Mouse (Mus musculus): ENCODE measurements at regions not wholly inside any gene's neighbourhood (a gene's known extent, or its start where the extent isn't known, plus 50 kb on each side); places are given as distances from the start of the nearest gene placed in this dataset.

- H3K9me3 ChIP-seq (ENCODE audit: control insufficient read depth, low read length) = no peaks in the 10 kb centered on the region
- no peak for ATAC-seq (ENCODE audit: insufficient read depth)
- no peak for DNase-seq (ENCODE audit: low read depth in 3 of 3, low spot score in 3 of 3)
- 61% methylated on average over 1 of the region's 1 CpGs for WGBS (ENCODE audit: insufficient replicate concordance)
- H3K27ac ChIP-seq = no peak overlapping the region
- no peaks in the 10 kb centered on the region for H3K36me3 ChIP-seq (replicated peaks; ENCODE audit: control insufficient read depth, insufficient read depth, low read depth)
- peaks cover 0 to 11% of the 10 kb centered on the region in 2 experiments; a peak in 1 of 4 replicates for H3K4me1 ChIP-seq (replicated peaks; ENCODE audit: control insufficient read depth in 2 of 2, insufficient read depth in 2 of 2, low read length in 1 of 2)
- no peak overlapping the region for H3K4me2 ChIP-seq (ENCODE audit: low read depth)
- no peak overlapping the region for H3K9ac ChIP-seq (replicated peaks)
- TF ChIP-seq CTCF (IDR thresholded peaks at IDR 0.05; ENCODE audit: low read depth) (no peak), EP300 (IDR thresholded peaks at IDR 0.05; ENCODE audit: low read depth) (no peak)
- H3K4me3 ChIP-seq (ENCODE audit: insufficient read depth in 1 of 2, low read depth in 2 of 2, low read length in 2 of 2) = no peak overlapping the region
- no peaks in the 10 kb centered on the region for H3K27me3 ChIP-seq (ENCODE audit: control insufficient read depth, insufficient read depth, low read length)
These were observed 103.0 kb downstream of the 1700001O22Rik start for GRCm38 (mm10) chr2:30700471-30700870.

DNA sequence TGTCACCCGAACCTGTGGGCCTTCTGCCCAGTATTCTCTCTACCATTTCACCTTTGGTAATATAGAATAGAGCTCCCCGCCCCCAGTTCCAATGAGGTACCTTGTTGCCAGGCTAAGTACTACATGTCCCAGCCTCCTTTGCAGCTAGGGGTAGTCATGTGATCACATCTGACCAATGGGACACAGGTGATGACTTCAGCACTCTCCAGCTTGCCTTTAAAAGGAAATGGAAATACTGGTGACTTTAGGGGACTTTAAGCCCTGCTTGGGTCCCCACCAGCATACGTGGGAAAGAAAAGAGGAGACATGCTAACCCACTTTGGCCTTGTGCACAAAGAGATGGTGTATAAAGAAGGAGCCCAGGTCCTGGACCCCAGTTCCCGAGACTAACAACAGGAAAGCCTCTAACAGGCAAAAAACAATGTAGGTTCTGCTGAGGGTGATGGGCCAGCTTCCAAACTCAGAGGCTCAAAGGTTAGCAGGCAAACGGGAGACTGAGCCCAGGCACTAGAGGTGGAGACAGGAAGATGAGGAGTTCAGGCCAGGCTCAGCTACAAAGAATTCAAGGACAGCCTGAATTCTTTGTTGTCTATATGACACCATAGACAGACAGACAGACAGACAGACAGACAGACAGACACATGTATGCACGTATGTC is 103.5 kb downstream of the 1700001O22Rik start:
- Histone ChIP-seq H3K4me1 (replicated peaks; ENCODE audit: control insufficient read depth in 2 of 2, insufficient read depth in 2 of 2, low read length in 1 of 2) (peaks cover 0 to 11% of the 10 kb centered on the region in 2 experiments; a peak in 1 of 4 replicates), H3K9me3 (ENCODE audit: control insufficient read depth, low read length) (no peaks in the 10 kb centered on the region), H3K4me3 (ENCODE audit: insufficient read depth in 1 of 2, low read depth in 2 of 2, low read length in 2 of 2) (no peak overlapping the region), H3K27me3 (ENCODE audit: control insufficient read depth, insufficient read depth, low read length) (no peaks in the 10 kb centered on the region), H3K4me2 (ENCODE audit: low read depth) (peak overlapping the region; percentile 34), H3K27ac (0 out of 2 replicates have a peak overlapping the region, but pooled peaks have one; percentile 20), H3K9ac (replicated peaks) (no peak overlapping the region), H3K36me3 (replicated peaks; ENCODE audit: control insufficient read depth, insufficient read depth, low read depth) (no peaks in the 10 kb centered on the region)
- no peak for TF ChIP-seq EP300 (IDR thresholded peaks at IDR 0.05; ENCODE audit: low read depth)
- no peak for TF ChIP-seq CTCF (IDR thresholded peaks at IDR 0.05; ENCODE audit: low read depth)
- peak; percentile 51 to 63 (median 60) for DNase-seq (ENCODE audit: low read depth in 3 of 3, low spot score in 3 of 3)
- WGBS (ENCODE audit: insufficient replicate concordance) = 27% methylated on average over 6 of the region's 6 CpGs
- peak; percentile 63 for ATAC-seq (ENCODE audit: insufficient read depth)

- TF ChIP-seq EP300 (IDR thresholded peaks at IDR 0.05; ENCODE audit: low read depth) (no peak), CTCF (IDR thresholded peaks at IDR 0.05; ENCODE audit: low read depth) (no peak)
- DNase-seq (ENCODE audit: low read depth in 3 of 3, low spot score in 3 of 3) (no peak), ATAC-seq (ENCODE audit: insufficient read depth) (no peak)
- H3K27ac ChIP-seq = no peak overlapping the region
- H3K4me1 ChIP-seq (replicated peaks; ENCODE audit: control insufficient read depth in 2 of 2, insufficient read depth in 2 of 2, low read length in 1 of 2) = peaks cover 0 to 11% of the 10 kb centered on the region in 2 experiments; a peak in 1 of 4 replicates
- no peaks in the 10 kb centered on the region for H3K36me3 ChIP-seq (replicated peaks; ENCODE audit: control insufficient read depth, insufficient read depth, low read depth)
- WGBS (ENCODE audit: insufficient replicate concordance) = 62% methylated on average over 6 of the region's 6 CpGs
- H3K9me3 ChIP-seq (ENCODE audit: control insufficient read depth, low read length) = no peaks in the 10 kb centered on the region
- peaks cover 3% of the 10 kb centered on the region; the same call in 1 of the 2 replicates for H3K27me3 ChIP-seq (ENCODE audit: control insufficient read depth, insufficient read depth, low read length)
- H3K4me3 ChIP-seq (ENCODE audit: insufficient read depth in 1 of 2, low read depth in 2 of 2, low read length in 2 of 2) = no peak overlapping the region
- no peak overlapping the region for H3K9ac ChIP-seq (replicated peaks)
- H3K4me2 ChIP-seq (ENCODE audit: low read depth) = no peak overlapping the region
These were observed 104.1 kb downstream of the Cstad start for GRCm38 (mm10) chr2:30698758-30699535.

- no peak for ATAC-seq (ENCODE audit: insufficient read depth)
- Histone ChIP-seq H3K27ac (no peak overlapping the region), H3K36me3 (replicated peaks; ENCODE audit: control insufficient read depth, insufficient read depth, low read depth) (no peaks in the 10 kb centered on the region), H3K9ac (replicated peaks) (no peak overlapping the region), H3K9me3 (ENCODE audit: control insufficient read depth, low read length) (no peaks in the 10 kb centered on the region), H3K4me1 (replicated peaks; ENCODE audit: control insufficient read depth in 2 of 2, insufficient read depth in 2 of 2, low read length in 1 of 2) (peaks cover 0 to 11% of the 10 kb centered on the region in 2 experiments; a peak in 1 of 4 replicates), H3K4me2 (ENCODE audit: low read depth) (no peak overlapping the region), H3K27me3 (ENCODE audit: control insufficient read depth, insufficient read depth, low read length) (peaks cover 10% of the 10 kb centered on the region), H3K4me3 (ENCODE audit: insufficient read depth in 1 of 2, low read depth in 2 of 2, low read length in 2 of 2) (no peak overlapping the region)
- WGBS (ENCODE audit: insufficient replicate concordance) = 30% methylated on average over 2 of the region's 2 CpGs
- TF ChIP-seq CTCF (IDR thresholded peaks at IDR 0.05; ENCODE audit: low read depth) (no peak), EP300 (IDR thresholded peaks at IDR 0.05; ENCODE audit: low read depth) (no peak)
- no peak for DNase-seq (ENCODE audit: low read depth in 3 of 3, low spot score in 3 of 3)
These were observed 103.0 kb downstream of the Cstad start for GRCm38 (mm10) chr2:30697851-30698250.
